Mouse (Mus musculus): Measurements from ENCODE around the gene 2200002D01Rik.
"Not testable (repeated sequence)": the region's sequence is repeated elsewhere in the genome, so short reads cannot be mapped to it uniquely, and the experiment has no call there.

Gene 2200002D01Rik

GRCm38 (mm10) chr7:29279261-29279660 lies 31.0 kb upstream of the 2200002D01Rik start:
- no peak for DNase-seq

DNA sequence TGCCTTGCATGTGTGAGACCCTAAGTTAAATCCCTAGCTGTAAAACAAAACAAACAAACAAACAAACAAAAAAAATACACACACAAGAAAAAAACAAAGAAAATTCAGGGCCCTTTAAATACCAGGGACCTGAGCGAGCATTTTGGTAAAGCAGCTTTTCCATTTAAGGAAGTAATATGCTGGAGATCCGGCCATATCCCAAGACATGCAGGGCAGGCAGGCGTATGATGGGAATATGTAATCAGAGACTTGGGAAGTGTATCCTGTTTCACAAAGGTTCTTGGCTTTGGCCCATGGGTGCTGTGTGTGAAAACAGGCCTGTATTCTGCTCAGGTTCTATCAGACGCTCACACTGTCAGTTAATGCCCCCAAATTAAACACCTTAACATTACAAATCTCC lies 29.2 kb upstream of the 2200002D01Rik start:
- DNase-seq: no peak

- DNase-seq: no peak
Measured at GRCm38 (mm10) chr7:29276715-29277114, 28.4 kb upstream of the 2200002D01Rik start.

DNA sequence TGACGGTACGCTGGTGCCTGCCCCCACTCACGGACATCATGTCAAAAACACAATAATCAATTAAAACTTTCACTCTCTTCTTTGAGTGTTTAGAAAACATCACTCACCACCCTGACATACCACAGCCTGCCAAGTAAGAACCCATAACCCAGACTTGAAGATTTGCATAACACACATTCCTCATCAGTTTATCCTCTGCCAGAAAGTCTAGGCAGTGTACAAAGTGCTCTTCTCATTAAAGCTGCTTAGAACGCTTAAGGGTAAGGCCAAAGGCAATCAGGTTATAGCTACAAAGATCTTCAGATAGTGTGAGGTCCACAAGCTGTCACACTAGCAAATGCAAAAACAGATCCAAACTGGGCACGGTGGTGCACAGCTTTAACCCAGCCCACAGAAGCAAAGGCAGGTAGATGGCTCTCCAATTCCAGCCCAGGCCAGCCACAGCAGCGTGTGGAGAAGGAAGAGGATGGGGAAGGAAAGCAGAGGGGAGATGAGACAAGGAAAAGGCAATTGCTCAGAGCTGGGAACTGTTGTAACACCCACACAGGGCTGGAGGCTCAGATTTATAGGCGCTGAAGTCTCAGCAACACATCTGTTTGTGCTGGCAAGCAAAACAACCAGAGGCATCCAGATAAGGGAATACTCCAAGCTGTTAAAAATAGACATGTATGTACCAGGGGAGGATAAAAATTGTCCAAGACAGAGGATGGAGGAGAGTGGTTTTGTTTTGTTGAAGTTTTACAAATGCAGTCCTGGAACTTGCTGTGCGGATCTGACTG lies 23.6 kb upstream of the 2200002D01Rik start:
- DNase-seq: no peak

GRCm38 (mm10) chr7:29270445-29270844 lies 22.2 kb upstream of the 2200002D01Rik start:
- DNase-seq: no peak

DNA sequence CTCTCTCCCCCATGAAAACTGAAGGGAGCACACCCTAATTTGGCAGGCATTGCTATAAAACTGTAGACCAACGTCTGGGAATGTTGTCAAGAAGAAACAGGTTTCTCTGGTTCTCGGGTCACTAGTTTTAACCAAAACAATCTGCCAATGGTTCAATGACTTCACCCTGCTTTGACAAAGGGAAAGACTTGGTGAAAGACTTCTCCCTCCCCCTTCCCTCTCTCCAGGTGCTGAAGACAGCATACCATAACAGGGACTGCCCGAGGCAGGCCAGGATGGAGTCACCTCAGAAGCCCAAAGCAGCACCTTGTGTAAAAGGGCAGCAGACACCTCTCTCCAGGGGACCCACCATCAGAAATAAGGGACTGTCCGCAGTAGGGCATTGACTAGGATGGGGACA lies 18.7 kb upstream of the 2200002D01Rik start:
- DNase-seq: no peak

GRCm38 (mm10) chr7:29265636-29266035 lies 17.4 kb upstream of the 2200002D01Rik start:
- no peak for DNase-seq

DNA sequence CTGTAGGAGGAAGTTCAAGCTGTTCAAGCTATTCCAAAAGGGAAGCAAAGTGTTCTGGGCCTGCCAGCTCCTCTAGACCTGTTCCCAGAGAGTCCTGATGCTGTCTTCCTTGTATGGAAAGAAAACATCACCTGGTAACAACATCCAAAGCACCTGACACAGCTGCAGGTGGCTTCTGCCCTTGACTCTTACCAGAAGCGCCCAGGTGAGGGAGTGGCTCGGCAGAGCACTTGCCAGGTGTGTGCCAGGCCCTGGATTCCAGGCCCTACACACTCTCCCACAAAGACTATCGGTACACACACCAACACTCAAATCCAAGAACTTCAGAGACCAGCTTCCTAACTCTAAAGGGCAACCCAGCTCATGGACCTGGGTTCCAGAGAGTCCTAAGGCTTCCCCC lies 15.6 kb upstream of the 2200002D01Rik start:
- no peak for DNase-seq

GRCm38 (mm10) chr7:29262151-29262550 lies 13.9 kb upstream of the 2200002D01Rik start:
- no peak for DNase-seq

DNA sequence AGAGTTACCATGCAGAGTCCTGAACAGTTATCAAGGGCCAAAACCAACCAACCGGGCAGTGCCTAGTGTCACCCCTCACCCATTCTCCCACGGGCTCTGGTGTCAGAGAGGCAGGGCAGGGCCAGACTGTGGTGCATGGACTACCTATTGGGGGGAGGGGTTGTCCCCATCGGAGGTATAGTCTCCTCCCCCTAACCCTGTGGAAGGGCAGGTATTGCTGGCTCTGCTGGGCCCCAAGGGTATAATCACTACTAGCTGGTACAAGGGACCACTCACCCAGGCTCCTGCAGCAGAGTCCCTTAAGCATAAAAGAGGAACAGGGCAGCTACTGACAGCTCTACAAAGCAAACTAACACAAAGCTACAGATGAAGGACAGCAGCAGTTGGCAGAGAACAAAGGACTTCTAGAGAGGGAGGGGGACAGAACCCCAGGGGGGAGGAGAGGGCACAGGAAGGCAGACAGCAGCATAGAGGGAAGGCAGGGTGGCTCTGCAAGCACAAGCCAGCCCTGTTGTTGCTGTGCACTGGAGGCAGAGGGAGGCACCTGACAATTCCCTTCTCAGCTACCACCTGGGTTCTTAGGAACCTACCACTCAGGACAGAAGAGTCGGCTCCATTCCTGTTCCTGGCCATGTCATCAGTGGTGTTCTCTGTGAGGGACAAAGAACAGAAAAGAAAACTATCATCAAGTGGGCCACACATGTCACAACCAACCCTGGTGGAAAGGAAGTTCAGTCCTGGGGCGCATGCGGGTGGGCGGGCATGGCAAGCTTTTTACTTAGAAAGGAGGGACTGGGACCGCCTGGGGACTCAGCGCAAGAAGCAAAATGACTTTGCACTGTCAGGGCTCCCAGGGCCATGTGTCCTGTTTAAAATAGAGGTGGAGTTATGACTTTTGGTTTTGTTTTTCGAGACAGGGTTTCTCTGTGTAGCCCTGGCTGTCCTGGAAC lies 11.8 kb upstream of the 2200002D01Rik start:
- DNase-seq: no peak

- peak; percentile 80 to 87 for DNase-seq
Measured at GRCm38 (mm10) chr7:29257368-29257767, 9.1 kb upstream of the 2200002D01Rik start.

DNA sequence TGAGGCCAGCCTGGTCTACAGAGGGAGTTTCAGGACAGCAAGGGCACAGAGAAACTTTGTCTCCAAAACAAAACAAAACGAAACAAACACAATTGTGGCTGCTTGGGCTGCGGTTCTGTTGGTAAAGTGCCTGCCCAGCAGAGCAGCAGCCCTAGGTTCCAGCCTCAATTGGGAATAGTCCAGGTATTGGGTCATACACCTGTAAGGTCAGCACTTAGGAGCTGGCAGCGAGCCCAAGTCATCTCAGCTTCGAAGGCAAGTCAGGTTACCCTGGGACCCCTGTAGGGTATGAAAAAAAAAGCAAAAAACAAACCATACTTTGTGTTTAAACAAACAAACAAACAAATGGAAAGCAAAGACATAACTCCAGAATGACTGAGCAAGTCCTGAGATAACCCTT lies 7.6 kb upstream of the 2200002D01Rik start:
- no peak for DNase-seq

DNA sequence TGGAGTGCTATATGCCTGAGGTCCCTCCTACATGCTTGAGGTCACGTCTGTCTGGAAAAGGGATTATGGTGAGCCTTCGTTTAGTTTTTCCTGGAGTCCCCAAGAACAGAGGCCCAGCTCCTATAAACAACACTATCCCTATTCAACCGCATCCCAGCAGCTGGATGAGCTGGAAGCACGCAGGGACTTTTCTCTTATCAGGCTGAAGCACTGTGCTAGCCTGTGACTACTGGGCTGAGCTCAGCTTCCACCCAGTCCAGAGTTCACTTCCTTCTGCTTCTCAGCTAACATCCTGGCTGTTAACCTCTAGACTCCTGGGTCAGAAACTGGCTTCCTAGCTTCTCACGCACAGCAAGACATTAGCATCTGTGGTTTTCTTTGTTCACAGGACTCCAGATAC lies 5.6 kb upstream of the 2200002D01Rik start:
- DNase-seq: no peak

DNA sequence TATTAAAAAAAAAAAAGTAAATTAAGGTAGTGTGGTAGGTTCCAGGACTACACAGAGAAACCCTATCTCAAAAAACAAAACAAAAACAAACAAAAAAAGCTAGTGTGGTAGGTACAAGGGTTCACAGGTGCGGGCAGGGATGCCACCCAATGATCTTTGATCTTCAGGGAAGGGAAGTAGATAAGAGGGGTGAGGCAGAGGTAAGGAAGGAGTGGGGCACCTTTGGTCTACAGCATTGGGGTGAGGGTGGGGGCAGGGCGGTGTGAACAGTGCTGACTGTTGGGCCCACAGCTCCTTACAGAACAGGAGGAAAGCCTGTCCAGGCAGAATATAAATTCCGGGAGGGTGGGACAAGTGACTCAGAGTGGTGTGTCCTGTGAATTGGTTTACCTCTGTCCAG lies 2.9 kb upstream of the 2200002D01Rik start:
- no peak for DNase-seq

GRCm38 (mm10) chr7:29247706-29248105 lies 560 bp downstream of the 2200002D01Rik start:
- peak; percentile 41 to 53 for DNase-seq

GRCm38 (mm10) chr7:29247314-29247700 lies 959 bp downstream of the 2200002D01Rik start:
- DNase-seq: peak; percentile 82 to 90

DNA sequence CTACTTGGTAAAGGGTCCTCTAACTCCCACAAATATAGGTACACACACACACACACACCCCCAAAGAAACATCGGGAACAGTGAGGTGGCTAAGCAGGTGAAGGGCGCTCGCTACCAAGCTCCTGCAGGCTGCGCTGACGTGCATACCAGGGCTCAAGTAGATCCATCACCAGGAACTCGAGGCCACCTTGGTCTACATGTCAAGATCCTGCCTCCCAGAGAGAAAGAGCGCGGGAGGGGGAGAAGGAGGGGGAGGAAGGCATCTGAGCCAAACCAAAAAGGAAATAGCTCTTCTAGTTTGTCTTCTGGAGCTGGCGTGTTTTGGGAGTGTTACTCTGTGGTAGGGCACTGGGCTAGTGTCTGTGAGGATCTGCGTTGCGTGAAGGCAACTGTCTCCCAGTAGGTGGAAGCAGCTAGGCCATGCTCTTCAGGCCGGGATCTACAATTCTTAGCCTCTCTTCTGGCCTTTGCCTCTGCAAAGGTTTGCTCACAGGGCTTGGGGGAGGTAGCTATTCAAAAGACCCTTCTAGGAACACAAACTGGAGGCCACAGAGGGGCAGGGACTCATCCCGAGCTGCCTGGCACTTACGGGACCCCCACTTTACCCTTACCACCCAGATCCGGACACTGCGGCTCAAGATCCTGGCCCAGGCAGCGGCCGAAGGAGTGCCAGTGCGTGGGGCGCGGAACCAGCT lies 1.5 kb downstream of the 2200002D01Rik start:
- no peak for DNase-seq

DNA sequence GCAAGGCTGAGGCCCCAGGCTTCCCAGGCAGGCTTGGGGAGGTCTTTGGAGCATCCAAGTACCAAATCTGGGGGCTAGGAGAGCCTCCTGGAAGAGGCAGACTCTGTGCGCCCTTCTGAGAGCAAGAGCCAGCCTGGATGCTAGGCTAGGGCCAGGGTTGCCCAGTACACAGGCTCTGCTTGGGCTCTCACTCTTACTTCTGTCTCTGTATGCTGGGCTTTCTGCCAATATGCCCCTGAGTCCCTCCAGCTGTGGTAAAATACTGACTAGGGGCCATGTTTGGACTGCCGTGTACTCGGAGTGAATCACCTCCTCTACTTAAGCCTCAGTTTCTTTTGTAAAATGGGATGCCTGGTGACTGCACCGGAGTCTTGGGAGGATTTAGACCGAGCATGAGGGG lies 2.3 kb downstream of the 2200002D01Rik start:
- DNase-seq: no peak

GRCm38 (mm10) chr7:29244732-29245416 lies 3.4 kb downstream of the 2200002D01Rik start:
- DNase-seq: peak in 1 of 2 experiments; percentile 60

GRCm38 (mm10) chr7:29238019-29238967 lies 10.0 kb downstream of the 2200002D01Rik start, which contains the start of gene Yif1b:
Gene Yif1b (plus strand): TSS chr7:29238329.
- DNase-seq: peak; percentile 98 to 99

DNA sequence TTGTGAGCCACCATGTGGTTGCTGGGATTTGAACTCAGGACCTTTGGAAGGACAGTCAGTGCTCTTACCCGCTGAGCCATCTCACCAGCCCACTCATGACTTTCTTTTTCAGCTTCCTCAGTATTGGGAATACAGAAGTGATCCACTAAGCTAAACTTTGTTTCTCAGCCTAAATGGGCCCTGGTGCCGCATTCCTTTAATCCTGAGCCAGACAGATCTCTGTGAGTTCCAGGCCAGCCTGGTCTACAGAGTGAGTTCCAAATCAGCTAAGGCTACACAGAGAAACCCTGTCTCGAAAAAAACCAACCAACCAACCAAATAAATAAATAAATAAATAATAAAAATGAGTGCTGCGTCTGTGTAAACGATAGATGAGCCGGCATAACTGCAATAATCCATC lies 10.7 kb downstream of the 2200002D01Rik start:
- not testable (repeated sequence) for DNase-seq
